Mouse (Mus musculus): ENCODE measurements around the gene Rtp4. TPM values are rescaled to one million over a fixed set of nuclear protein-coding genes. Genes with fewer than 3 reads are reported as not detected.

The Rtp4 gene
- polyA plus RNA-seq, 1 experiment from 2014 or later, result 2.0 TPM

- no peak overlapping the region for H3K9ac ChIP-seq (ENCODE audit: low read length)
- no peak overlapping the region for H3K4me3 ChIP-seq (ENCODE audit: low read depth, low read length)
- no peaks in the 10 kb centered on the region for H3K36me3 ChIP-seq (ENCODE audit: control insufficient read depth, insufficient read depth, low read length)
- no peak for ATAC-seq (ENCODE audit: insufficient number of reproducible peaks, low FRiP score, low TSS enrichment, low read depth)
- no peaks in the 10 kb centered on the region for H3K9me3 ChIP-seq (ENCODE audit: control insufficient read depth, low read length)
- no peak for DNase-seq (ENCODE audit: low spot score)
- H3K4me2 ChIP-seq (ENCODE audit: low read depth, severe bottlenecking), result no peak overlapping the region
- no peaks in the 10 kb centered on the region for H3K4me1 ChIP-seq (ENCODE audit: control insufficient read depth, insufficient read depth, low read length)
- H3K27me3 ChIP-seq (ENCODE audit: control insufficient read depth, insufficient read depth, low read length), result no peaks in the 10 kb centered on the region
- WGBS, result 14% methylated on average over 4 of the region's 4 CpGs
- no peak overlapping the region for H3K27ac ChIP-seq (replicated peaks; ENCODE audit: low read depth, low read length)
Observed at GRCm38 (mm10) chr16:23568369-23568958, 48.4 kb downstream of the Rtp4 start.

GRCm38 (mm10) chr16:23574561-23574960, 54.5 kb downstream of the Rtp4 start:
- H3K4me2 ChIP-seq (ENCODE audit: low read depth, severe bottlenecking), result no peak overlapping the region
- H3K27me3 ChIP-seq (ENCODE audit: control insufficient read depth, insufficient read depth, low read length), result no peaks in the 10 kb centered on the region
- 89% methylated on average over 2 of the region's 2 CpGs for WGBS
- no peaks in the 10 kb centered on the region for H3K36me3 ChIP-seq (ENCODE audit: control insufficient read depth, insufficient read depth, low read length)
- ATAC-seq (ENCODE audit: insufficient number of reproducible peaks, low FRiP score, low TSS enrichment, low read depth) (no peak), DNase-seq (ENCODE audit: low spot score) (no peak)
- H3K27ac ChIP-seq (replicated peaks; ENCODE audit: low read depth, low read length), result no peak overlapping the region
- H3K4me1 ChIP-seq (ENCODE audit: control insufficient read depth, insufficient read depth, low read length), result no peaks in the 10 kb centered on the region
- no peak overlapping the region for H3K4me3 ChIP-seq (ENCODE audit: low read depth, low read length)
- no peaks in the 10 kb centered on the region for H3K9me3 ChIP-seq (ENCODE audit: control insufficient read depth, low read length)
- no peak overlapping the region for H3K9ac ChIP-seq (ENCODE audit: low read length)

GRCm38 (mm10) chr16:23591119-23592105, 71.3 kb downstream of the Rtp4 start:
- Histone ChIP-seq H3K4me3 (ENCODE audit: low read depth, low read length) (no peak overlapping the region), H3K4me1 (ENCODE audit: control insufficient read depth, insufficient read depth, low read length) (no peaks in the 10 kb centered on the region), H3K9me3 (ENCODE audit: control insufficient read depth, low read length) (no peaks in the 10 kb centered on the region), H3K27ac (replicated peaks; ENCODE audit: low read depth, low read length) (no peak overlapping the region), H3K4me2 (ENCODE audit: low read depth, severe bottlenecking) (no peak overlapping the region), H3K9ac (ENCODE audit: low read length) (no peak overlapping the region), H3K27me3 (ENCODE audit: control insufficient read depth, insufficient read depth, low read length) (no peaks in the 10 kb centered on the region), H3K36me3 (ENCODE audit: control insufficient read depth, insufficient read depth, low read length) (no peaks in the 10 kb centered on the region)
- WGBS, result 88% methylated on average over 5 of the region's 5 CpGs
- ATAC-seq (ENCODE audit: insufficient number of reproducible peaks, low FRiP score, low TSS enrichment, low read depth) (no peak), DNase-seq (ENCODE audit: low spot score) (no peak)

- no peak overlapping the region for H3K4me2 ChIP-seq (ENCODE audit: low read depth, severe bottlenecking)
- no peaks in the 10 kb centered on the region for H3K9me3 ChIP-seq (ENCODE audit: control insufficient read depth, low read length)
- no peak overlapping the region for H3K27ac ChIP-seq (replicated peaks; ENCODE audit: low read depth, low read length)
- no peaks in the 10 kb centered on the region for H3K36me3 ChIP-seq (ENCODE audit: control insufficient read depth, insufficient read depth, low read length)
- H3K9ac ChIP-seq (ENCODE audit: low read length), result no peak overlapping the region
- H3K4me3 ChIP-seq (ENCODE audit: low read depth, low read length), result no peak overlapping the region
- DNase-seq (ENCODE audit: low spot score) (no peak), ATAC-seq (ENCODE audit: insufficient number of reproducible peaks, low FRiP score, low TSS enrichment, low read depth) (no peak)
- H3K4me1 ChIP-seq (ENCODE audit: control insufficient read depth, insufficient read depth, low read length), result no peaks in the 10 kb centered on the region
- no peaks in the 10 kb centered on the region for H3K27me3 ChIP-seq (ENCODE audit: control insufficient read depth, insufficient read depth, low read length)
Observed at GRCm38 (mm10) chr16:23592501-23592900, 72.4 kb downstream of the Rtp4 start.

GRCm38 (mm10) chr16:23596696-23597095, 76.6 kb downstream of the Rtp4 start:
- H3K4me2 ChIP-seq (ENCODE audit: low read depth, severe bottlenecking), result no peak overlapping the region
- ATAC-seq (ENCODE audit: insufficient number of reproducible peaks, low FRiP score, low TSS enrichment, low read depth), result no peak

DNA sequence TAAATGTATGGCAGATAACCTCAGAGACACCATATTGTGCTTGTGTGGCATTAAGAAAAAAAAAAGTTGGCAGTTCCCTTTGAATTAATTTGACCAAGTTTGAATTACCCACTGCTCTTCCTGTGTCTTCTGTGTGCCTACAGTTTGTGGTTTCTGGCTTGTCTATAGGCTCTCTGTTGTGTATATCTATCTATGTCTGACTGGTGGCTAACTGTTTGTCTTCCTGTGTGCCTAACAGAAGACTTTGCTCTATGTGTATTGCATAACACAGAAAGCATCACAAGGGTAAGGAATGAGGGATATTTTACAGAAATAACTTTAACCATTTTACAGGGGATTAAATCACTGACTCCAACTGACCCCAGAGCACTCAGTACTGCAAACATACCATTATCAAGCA, 77.9 kb downstream of the Rtp4 start:
- no peak for DNase-seq (ENCODE audit: low spot score)
- Histone ChIP-seq H3K9ac (ENCODE audit: low read length) (no peak overlapping the region), H3K27me3 (ENCODE audit: control insufficient read depth, insufficient read depth, low read length) (no peaks in the 10 kb centered on the region), H3K4me3 (ENCODE audit: low read depth, low read length) (no peak overlapping the region), H3K4me2 (ENCODE audit: low read depth, severe bottlenecking) (no peak overlapping the region), H3K36me3 (ENCODE audit: control insufficient read depth, insufficient read depth, low read length) (no peaks in the 10 kb centered on the region), H3K27ac (replicated peaks; ENCODE audit: low read depth, low read length) (no peak overlapping the region), H3K9me3 (ENCODE audit: control insufficient read depth, low read length) (no peaks in the 10 kb centered on the region), H3K4me1 (ENCODE audit: control insufficient read depth, insufficient read depth, low read length) (no peaks in the 10 kb centered on the region)
- no peak for ATAC-seq (ENCODE audit: insufficient number of reproducible peaks, low FRiP score, low TSS enrichment, low read depth)

More at GRCm38 (mm10) chr16:23596696-23597095, 76.6 kb downstream of the Rtp4 start:
- no peak for DNase-seq (ENCODE audit: low spot score)
- H3K4me1 ChIP-seq (ENCODE audit: control insufficient read depth, insufficient read depth, low read length), result no peaks in the 10 kb centered on the region
- no peaks in the 10 kb centered on the region for H3K27me3 ChIP-seq (ENCODE audit: control insufficient read depth, insufficient read depth, low read length)
- WGBS, result 86% methylated on average over 3 of the region's 3 CpGs
- H3K9me3 ChIP-seq (ENCODE audit: control insufficient read depth, low read length), result no peaks in the 10 kb centered on the region
- H3K27ac ChIP-seq (replicated peaks; ENCODE audit: low read depth, low read length), result no peak overlapping the region
- no peak overlapping the region for H3K9ac ChIP-seq (ENCODE audit: low read length)
- H3K36me3 ChIP-seq (ENCODE audit: control insufficient read depth, insufficient read depth, low read length), result no peaks in the 10 kb centered on the region
- H3K4me3 ChIP-seq (ENCODE audit: low read depth, low read length), result no peak overlapping the region

DNA sequence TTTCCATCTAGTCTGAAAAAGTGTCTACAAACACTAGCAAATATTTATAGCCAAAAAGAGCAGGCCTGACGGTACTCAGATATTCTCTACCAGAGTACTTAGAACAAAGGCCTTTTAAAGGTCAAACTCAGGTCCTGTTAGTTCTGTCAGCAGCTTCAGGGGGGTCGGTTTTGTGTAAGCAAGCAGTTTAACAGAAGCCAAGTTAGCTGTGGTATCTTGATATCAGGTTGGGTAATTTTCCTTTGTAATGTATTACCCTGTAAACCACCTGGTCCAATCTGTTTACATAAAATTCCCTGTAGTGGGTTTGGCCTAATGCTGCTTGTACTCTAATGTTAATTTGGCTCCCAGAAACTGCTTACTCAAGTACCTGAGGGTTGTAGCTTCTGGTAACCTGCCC, 86.1 kb downstream of the Rtp4 start:
- H3K9me3 ChIP-seq (ENCODE audit: control insufficient read depth, low read length), result no peaks in the 10 kb centered on the region
- H3K27me3 ChIP-seq (ENCODE audit: control insufficient read depth, insufficient read depth, low read length), result no peaks in the 10 kb centered on the region
- no peak for ATAC-seq (ENCODE audit: insufficient number of reproducible peaks, low FRiP score, low TSS enrichment, low read depth)
- 87% methylated on average over 2 of the region's 2 CpGs for WGBS
- H3K4me2 ChIP-seq (ENCODE audit: low read depth, severe bottlenecking), result no peak overlapping the region
- H3K27ac ChIP-seq (replicated peaks; ENCODE audit: low read depth, low read length), result no peak overlapping the region
- no peak overlapping the region for H3K4me3 ChIP-seq (ENCODE audit: low read depth, low read length)
- H3K9ac ChIP-seq (ENCODE audit: low read length), result no peak overlapping the region
- H3K4me1 ChIP-seq (ENCODE audit: control insufficient read depth, insufficient read depth, low read length), result no peaks in the 10 kb centered on the region
- H3K36me3 ChIP-seq (ENCODE audit: control insufficient read depth, insufficient read depth, low read length), result no peaks in the 10 kb centered on the region
- DNase-seq (ENCODE audit: low spot score), result no peak

- H3K36me3 ChIP-seq (ENCODE audit: control insufficient read depth, insufficient read depth, low read length), result no peaks in the 10 kb centered on the region
- no peak overlapping the region for H3K4me3 ChIP-seq (ENCODE audit: low read depth, low read length)
- no peak overlapping the region for H3K27ac ChIP-seq (replicated peaks; ENCODE audit: low read depth, low read length)
- no peaks in the 10 kb centered on the region for H3K4me1 ChIP-seq (ENCODE audit: control insufficient read depth, insufficient read depth, low read length)
- H3K27me3 ChIP-seq (ENCODE audit: control insufficient read depth, insufficient read depth, low read length), result no peaks in the 10 kb centered on the region
- no peak overlapping the region for H3K4me2 ChIP-seq (ENCODE audit: low read depth, severe bottlenecking)
- no peak for ATAC-seq (ENCODE audit: insufficient number of reproducible peaks, low FRiP score, low TSS enrichment, low read depth)
- DNase-seq (ENCODE audit: low spot score), result no peak
- 89% methylated on average over 7 of the region's 7 CpGs for WGBS
- H3K9ac ChIP-seq (ENCODE audit: low read length), result no peak overlapping the region
- H3K9me3 ChIP-seq (ENCODE audit: control insufficient read depth, low read length), result no peaks in the 10 kb centered on the region
Observed at GRCm38 (mm10) chr16:23606651-23607050, 86.6 kb downstream of the Rtp4 start.

All from limb, embryonic 11.5 days (tissue).